Mouse (Mus musculus): ENCODE measurements around the gene Synpo2.
"Not testable (repeated sequence)": the region's sequence is repeated elsewhere in the genome, so short reads cannot be mapped to it uniquely, and the experiment has no call there.

Gene Synpo2

DNA sequence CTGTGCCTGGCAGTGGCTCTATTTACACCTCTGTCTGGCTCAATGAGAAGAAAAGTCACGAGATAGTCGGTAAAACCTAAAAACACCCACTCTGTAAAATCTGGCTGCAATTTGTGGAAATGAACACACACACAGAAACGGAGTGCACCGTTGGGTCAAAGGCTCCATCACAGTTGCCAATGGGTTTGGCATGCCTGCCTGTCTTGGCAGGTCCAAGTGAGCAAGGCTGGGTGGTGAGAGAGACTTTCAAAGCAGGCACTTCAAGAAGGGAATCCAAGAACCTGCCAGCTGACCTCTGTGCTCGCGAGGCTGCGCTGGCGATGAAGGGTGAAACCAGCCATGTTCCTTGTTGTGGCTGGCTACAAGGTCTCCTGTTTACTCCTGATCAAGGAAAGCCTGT lies 107.2 kb downstream of the Synpo2 start:
- no peak for DNase-seq

DNA sequence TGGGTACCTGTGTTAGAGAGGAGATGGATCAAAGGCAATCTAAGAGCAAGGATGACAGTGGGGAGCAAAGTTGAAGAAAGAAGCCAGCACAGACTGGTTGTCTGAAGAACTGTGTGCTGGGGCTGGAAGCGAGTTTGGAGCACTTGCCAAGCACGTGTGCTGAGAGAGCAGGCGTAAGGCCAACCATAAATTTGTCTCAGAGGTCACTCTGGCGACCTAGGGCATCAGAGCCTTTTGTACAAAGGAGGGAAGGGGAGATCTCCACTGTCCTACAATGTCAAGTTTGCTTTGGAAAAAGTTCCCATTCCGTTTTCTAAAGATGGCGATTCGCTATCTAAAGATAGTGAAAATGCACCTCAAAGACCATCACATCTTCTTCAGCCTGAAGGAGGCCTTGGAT lies 107.9 kb downstream of the Synpo2 start:
- DNase-seq: no peak

DNA sequence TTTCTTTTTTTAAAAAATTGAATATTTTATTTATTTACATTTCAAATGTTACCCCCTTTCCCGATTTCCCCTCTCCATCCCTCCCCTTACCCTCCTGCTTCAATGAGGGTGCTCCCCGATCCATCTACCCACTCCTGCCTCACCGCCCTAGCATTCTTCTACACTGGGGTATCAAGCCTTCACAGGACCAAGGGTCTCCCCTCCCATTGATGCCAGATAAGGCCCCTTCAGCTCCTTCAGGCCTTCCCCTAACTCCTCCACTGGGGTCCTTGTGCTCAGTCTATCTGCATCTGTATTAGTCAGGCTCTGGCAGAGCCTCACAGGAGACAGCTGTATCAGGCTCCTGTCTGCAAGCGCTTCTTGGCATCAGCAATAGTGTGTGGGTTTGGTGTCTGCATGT lies 109.2 kb downstream of the Synpo2 start:
- not testable (repeated sequence) for DNase-seq

DNA sequence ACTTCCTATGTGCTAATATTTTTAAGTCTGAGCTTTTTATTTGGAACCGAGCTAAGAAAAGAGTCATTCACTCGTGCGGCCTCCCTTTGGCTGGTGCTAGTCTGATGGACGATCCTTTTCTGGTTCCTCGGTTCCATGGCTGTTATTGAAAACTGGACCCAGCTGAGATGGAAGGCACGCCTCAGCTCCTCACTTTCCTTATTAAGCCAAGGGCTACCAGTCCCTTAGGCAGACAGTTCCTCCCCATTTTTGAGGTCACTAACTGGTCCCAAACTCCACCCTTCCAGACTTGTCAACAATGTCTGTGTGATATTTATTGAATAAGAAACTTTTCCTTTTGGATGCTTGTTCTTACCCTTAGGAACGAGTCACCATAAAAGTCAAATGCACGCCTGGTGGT lies 112.1 kb downstream of the Synpo2 start:
- DNase-seq: no peak

DNA sequence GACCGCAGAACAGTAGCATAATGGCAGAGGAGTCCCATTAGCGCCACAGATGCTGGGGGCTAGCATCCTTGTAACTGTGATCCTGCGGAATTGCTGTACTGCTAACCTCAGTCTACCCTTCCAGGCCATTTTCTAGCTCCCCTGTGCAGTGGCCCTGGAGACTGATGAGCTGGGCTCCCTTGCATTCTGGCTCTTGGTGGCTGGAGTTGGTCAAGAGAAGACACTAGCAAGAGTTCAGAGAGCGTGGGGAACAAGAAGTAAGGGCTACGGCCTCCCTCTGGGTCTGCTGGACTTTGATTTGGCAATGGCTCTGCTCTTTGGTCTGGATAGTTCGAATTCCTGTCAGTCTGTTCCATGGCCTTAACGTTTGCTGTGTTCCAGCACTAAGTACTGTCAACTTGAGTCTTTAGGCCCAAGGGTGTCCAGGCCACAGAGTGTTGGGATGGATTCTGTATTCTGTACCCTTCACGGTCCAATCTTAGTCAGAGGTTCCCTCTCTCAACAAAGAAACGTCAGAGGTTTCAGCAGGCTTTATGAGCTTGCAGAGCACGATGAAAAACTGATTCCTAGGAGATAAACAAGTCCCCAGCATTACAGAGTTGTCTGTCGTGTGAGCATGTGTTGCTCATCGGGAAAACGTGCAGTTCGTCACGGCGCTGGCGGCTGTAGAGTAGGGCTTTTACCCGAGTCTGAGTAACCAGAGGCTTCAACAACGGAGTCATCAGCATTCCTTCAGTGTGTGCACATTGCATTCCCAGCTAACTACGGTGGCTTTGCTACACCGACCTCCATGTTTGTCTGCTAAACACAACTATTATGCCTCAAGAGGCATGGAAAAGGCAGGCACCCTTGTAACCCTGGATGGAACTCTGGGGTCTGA lies 113.6 kb downstream of the Synpo2 start:
- no peak for DNase-seq

DNA sequence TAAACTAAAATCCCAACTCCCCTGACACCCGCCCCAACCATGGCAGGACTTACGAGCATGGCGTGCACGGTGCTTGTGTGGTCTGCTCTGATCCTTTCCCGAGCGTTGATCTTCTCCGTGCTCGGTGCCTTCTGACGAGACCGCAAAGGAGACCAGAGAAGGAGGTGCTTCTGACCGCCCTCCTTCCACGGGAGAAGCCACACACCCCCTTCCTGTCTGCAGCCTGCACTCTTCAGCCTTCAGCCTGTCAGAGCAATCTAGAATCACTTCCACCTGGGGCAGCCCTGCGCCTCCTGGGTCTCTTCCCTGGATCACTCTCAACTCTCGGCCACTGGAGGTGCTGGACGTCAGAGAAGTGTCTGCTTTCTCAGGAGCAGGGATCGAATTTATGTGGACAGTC lies 119.0 kb downstream of the Synpo2 start:
- no peak for DNase-seq

DNA sequence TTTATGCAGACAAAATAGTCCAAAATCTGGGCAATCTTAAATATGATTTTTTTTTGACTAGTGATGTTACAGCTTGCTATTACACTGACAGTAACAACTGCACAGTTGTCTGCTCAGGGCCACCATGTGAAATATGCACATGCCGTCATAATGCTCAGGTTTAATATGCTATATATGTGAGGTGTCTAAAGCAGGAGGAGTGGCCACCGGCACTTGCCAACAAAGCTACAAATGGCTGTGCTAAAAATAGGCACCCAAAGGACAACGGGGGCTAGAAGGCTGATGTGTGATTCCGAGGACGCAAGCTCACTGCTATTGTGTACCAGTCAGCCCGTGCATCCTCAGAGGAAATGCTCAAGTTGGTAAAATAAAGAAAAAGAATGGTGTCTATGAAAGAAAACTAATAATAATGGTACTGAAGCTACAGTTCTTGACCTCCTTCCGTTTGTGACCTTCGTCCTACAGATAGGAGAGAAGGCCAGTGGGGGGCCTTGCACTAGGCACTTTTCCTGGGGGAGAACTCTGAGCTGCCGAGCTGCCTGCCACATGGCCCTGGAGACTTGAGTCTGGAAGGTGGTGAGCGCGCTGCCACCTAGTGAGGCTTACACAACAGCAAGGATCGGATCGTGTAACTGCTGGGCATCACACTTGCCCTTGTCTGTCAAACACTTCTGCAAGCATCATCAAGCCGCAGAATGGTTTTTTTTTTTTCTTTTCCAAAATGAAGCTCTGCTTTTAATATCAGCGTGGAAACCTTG lies 120.0 kb downstream of the Synpo2 start:
- no peak for DNase-seq

DNA sequence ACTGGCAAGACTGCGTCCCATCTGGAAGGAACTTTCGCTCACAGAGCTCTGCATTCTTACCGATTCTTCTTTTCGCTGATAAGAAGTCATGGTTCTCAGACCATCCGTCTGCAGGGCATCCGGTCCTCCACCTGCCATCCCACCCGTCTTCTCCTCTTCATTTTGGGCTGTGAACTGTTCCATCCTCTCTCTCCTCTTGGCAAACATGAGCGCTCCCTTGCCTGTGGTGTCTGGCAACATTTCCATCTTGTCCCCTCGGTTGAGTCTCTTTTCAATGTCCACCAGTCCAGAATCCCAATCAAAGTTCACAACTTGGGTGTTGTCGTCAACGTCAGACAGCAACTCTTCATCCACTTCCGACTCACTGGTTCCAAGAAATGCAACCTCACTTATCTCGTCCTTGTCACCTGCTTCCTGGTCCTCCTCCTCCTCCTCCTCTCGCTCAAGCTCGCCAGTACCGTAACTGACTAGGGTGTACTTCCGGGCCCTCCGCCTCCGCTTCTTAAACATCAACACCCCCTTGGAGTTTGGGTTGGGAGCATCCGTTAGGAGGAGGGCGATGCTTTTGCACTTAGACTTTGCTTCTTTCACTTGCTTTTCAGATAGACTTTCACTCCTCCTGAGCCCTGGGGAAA lies 121.8 kb downstream of the Synpo2 start:
- no peak for DNase-seq

DNA sequence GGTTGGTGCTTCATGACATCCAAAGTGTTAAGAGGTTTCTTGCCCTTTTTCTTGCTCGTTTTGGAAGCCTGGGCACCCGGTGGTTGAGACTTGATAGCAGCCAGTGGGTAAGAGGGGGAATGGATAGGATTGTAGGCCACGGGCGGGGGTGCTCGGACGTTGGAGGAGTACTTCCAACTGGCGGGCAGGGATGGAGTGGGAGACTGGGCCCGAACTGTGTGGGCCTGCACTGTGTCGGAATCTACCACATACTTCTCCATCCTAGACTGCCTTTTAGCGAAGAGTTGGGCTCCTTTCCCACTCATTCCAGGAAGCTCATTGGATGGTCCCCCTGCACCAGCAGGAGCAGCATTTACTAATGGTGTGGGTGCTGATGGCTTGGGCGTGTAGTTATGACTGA lies 123.2 kb downstream of the Synpo2 start:
- DNase-seq: no peak

DNA sequence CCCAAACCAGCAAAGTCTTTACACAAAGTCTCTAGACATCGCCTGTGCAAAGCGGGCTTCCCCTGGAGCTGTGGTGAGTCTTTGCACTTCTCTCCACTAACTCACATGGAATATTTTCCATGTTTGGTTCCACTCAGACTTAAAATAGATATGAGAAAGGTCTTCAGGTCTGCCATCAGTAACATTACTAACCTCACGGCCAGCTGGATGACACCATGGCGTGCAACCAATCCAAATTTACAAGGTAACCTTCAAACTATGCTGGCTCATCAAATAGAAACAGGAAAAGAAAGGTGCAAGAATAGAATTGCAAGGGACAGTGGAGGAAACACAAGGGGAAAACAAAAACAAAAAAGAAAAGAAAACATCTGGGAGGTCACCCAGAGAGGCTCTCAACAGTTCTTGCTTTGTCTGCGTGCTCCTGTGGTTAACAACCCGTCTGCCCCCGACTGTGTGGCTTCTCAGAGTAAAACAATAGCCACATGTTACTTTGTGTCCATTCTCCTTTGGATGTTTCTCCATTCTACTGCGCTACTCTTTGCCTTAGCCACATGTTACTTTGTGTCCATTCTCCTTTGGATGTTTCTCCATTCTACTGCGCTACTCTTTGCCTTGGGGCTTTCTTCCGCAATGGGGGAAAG lies 124.8 kb downstream of the Synpo2 start:
- DNase-seq: no peak

DNA sequence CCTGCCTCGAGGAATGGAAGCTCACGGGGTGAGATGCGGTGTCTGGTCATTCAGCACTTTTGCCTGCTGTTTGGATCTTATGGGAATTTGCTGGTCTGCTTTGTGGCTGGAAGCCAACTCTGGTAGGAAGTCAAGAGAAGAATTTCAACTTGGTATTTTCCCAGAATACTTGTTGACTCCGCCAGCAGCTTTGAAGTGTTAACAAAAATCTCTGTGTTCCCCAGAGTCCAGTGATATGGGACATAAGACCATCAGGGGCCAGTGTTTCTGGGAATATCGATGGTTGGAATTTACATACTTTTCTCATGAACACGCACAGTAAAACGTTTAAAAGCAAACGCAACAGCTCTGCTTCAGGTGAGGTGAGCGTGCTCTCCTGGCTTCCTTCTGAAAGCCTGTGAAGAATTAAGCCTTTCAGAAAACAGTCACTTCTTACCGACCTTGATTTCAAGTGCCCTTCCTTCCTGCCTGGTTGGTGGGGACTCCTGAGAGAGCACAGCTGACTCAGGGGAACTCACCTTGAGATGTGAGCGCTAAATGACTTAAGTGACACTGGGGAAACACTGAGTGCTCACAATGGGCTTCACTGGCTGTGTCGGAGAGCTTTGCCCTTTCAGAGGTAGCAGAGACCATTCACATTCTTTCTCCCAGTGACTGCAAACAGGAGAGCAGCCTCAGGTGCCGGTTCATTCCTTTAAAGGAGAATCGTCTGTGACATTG lies 128.0 kb downstream of the Synpo2 start:
- DNase-seq: no peak

DNA sequence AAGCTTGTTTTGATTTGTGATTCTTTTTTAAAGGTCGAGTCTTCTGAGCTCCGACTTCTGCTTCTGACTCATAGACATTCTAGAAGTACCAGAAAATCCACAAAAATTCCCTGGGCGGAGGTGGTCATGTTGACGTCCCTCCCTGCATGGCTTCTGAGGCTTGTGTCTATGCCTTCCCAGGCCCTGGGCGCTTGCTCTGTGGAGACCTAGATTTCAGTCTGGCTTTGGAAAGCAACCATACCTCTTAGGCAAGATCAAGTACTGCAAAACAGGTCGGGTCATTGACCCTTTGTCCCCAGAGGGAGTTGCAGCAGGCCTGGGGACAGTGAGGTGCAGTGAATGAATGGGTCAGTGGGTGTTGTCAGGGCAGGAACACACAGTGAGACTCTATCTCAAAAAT lies 131.6 kb downstream of the Synpo2 start:
- no peak for DNase-seq

DNA sequence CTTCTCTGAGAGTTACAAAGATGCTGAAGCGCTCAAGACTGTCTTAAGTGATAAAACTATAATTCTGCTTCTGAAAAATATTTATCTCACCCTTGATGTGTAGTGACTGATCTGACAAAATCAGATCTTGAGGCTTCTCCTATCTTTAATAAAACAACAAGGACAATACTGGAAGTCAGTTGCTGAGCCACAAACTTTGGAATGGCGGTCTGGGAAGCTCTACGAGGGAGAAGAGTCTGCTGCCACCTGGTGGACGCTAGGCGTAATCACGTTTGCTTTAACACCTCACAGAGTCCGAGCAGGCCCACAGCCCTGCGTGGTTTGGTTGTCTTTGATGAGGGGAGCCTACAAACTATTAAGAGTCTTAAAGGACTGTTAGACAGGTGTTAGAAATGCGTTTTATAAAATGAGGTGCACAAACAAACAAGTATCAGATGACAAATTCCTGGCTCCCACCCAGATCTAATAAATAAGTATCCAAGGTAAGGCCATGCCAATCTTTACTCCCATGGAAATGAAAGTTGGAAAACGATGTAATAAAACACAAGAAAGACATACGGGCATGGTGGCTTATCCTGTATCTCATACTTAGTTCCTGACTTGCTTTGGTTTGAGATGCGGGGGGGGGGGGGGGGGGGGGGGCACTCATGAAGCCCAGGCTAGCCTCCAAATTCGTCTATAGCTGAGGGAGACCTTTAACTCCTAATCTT lies 132.6 kb downstream of the Synpo2 start:
- DNase-seq: peak; percentile 75

DNA sequence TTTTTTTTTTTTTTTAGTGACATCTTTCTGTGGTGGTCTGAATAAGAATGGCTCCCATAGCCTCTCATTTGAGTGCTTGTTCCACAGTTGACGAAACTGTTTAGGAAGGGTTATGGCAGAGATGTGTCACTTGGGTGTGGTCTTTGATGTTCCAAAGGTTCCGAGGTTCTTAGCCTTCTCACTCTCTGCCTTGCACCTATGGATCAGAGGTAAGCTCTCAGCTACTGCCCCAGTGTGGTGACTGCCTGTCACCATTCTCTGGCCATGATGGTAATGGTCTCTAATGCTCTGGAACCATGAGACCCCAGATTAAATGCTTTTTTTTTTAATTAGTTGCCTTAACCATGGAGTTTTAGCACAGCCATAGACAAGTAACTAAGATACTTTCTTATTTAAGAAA lies 134.2 kb downstream of the Synpo2 start:
- DNase-seq: no peak

DNA sequence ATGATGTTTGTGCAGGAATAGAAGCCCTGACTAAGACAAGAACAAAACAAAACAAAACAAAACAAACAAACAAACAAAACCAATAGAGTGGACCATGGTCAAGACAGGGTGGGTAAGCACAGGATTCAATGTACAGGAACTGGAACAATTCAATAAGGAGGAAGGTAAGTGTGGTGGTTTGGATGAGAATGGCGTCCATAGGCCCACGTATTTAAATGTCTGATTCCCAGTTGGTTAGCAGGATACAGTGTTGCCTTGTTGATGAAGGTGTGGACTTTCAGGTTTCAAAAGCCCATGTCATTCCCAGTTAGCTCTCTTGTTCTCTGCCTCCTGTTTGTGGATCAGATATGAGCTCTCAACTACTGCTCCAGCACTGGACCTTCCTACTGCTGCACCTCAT lies 140.8 kb downstream of the Synpo2 start:
- no peak for DNase-seq

DNA sequence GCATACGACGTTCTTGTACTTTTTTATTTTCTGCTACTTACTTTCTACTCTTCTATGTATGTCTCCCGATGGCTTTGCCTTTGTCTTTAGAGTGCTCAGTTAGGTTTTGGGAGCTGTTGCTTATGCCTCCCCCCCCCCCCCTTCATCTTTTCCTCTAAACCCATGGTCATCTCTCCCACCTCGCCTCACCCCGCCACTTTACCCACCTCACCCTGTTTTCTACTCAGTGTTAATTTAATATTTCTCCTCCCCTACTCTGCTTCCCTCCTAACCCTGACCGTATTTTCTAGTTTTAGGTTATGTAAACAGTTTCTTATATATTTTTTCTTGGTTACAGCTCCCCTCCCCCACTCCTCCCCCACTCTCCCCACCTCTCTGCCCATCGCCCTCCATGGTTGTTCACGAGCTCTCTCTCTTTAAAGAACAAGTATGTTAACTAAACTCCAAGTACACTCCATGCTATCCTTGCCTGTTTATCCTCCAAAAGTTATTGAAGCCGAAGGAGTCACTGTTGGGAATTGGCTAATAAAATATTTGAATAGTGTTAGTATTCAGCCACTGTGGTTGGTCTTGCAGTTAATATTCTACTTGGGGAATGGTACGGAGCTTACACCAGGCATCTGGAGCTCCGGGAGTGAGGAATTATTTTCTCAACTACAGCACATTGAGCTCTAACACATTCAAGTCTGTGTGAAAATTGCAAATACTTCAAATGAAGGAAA lies 142.1 kb downstream of the Synpo2 start:
- no peak for DNase-seq

DNA sequence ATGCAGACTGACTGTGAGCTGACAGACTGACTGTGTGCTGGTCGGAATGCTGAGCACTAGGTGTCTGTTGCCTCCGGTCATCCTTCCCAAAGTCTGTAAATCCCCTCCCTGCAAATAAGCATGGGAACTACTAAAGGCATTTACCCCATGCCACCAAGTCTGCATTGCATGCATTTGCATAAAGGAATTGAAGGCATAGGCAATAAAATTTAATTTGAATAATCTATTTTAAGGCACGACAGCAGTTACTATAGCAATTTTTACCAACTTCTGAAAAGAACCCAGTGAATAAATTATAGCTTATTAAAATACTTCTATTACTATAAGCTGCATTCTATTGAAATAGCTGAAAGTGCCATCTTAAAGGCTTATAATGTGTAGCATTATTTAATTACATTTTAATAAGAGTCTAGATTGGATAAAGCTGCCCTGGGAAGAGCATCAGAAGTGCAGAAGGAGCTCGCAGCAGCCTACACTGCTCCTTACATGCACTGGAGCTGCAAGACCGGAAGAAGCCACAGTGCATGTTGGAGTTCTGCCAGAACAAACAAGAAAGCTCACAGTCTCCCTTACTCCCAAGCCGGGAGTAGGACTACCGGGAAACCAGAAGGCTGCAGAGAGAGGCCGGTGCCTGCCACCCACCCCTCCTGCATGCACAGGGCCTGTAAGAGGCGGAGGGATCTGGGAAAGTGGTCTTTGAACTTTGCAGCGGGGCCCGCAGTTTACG lies 142.9 kb downstream of the Synpo2 start:
- no peak for DNase-seq

DNA sequence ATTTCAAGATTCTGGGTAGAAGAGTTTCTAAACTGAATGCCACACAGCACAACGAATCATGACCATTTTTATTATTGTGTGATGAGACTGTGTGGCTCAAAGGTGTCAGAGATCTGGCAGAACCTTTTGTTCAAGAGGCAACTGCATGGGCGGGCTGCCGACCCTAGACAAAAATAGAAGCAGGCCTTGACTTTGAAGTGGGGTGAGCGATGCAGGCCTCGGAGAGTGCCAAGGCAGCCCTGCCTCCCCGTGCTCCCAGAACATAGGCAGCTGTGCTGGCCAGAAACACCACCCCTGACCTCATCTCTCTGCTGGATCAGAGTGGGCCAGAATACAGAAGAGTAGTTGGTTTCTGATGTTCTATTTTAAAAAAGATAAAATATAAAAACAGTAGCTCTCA lies 143.5 kb downstream of the Synpo2 start:
- DNase-seq: peak; percentile 15

DNA sequence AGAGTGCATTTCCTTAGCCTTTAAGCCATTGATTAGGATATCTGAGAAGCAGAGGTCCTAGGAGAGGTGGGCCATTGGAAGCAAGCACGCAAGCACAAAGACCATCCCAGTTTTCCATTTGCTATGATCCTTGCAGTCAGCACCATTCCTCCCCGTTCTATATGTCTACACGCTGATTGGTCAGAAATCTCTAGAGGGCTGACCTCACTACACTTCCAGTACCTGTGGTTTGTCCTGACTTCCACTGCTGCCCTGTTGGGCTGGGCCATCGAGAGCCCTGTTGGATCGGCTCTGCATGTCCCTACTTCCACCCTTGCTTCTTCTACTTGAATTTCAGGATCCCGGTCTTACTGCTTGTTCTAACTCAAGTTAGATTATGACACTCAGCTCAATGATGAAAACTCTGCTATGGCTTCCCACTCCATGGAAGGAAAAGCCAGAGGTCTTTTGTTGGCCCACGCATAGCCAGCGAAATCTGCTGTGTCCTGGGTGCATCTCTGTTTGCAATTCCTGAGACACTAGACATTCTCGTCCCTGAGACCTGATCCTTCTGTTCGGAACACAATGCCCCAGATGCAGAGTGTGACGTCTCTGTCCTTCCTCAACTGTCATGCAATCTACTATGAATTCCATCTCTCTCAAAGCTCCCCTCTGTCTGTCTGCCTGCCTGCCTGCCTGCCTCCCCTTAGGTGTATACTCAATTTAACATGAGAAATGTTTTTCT lies 146.5 kb downstream of the Synpo2 start:
- DNase-seq: no peak

DNA sequence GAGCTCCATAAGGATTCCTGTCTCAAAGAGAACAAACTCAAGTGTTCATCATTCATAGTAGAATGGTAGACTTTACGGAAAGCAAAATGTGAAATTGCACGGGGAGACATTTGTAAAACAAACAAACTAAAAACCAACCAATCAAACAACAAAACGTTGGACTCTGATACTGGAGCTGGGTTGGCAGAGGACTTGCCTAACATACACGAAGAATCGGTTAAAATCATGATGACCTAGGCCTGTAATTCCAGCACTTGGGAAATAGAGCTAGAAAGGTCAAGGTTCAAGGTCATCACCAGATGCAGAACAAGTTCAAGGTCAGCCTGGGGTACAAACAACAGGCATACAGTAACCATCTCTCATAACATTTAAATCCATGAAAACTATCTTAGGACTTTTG lies 147.7 kb downstream of the Synpo2 start:
- no peak for DNase-seq
